Mouse (Mus musculus): Measurements from ENCODE around the gene Ahctf1.
A peak's percentile ranks its signal among the peaks of the same experiment; 100 is the strongest.

The Ahctf1 gene

DNA sequence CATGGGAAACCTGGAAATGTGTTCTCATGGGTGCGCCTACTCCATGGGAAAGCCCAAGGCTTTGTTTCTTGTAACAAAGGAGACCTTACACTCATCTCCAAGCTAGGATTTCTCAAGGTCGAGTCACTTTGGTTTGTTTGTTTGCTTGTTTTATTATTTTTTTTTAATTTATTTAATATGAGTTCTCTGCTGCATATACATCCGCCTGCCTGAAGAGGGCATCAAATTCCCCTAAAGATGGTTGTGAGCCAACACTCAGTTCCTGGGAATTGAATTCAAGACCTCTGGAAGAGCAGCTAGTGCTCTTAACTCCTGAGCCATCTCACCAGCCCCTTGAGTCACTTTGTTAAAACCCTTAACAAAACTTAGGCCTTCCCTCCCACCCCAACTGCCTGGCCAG is 90.1 kb downstream of the Ahctf1 start:
- no peak for DNase-seq (ENCODE audit: low read depth)

DNA sequence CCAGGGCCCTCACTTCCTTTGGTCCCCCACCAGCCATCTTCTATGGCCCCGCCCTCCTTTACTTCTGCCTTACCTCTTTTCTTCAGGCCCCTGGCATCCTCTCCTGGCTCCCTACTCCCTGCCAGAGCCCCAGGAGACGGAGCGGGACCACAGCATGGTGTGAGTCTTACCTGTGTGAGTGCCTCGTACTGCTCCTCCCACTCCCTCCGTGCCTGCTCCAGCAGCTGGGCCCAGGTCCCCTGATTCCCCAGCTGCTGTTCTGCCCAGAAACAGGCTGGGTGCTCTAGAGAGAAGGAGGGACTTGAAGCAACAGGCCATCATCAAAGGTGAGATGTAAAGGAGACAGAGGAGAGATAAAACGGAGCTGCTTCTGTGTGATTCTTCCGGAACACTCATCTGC is 90.8 kb downstream of the Ahctf1 start:
- DNase-seq (ENCODE audit: low read depth): no peak

DNA sequence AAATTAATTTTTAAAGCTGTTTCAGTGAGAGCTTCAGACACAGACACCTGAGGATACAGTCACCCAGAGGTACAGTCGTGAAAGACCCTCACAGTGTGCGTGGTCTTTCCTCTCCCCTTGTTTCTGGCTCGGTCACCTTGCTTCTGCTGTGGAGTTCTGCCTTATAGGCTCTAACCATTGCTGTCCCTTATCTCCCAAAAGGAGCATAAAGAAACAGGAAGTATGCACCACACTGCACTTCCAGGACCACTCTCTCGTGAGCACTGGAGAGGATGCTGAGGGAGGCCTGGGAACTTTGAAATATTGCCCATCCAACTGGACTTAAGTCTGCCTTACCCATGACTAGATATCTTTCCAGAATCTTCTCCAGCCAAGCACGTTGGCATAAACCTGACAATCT is 92.7 kb downstream of the Ahctf1 start:
- no peak for DNase-seq (ENCODE audit: low read depth)

DNA sequence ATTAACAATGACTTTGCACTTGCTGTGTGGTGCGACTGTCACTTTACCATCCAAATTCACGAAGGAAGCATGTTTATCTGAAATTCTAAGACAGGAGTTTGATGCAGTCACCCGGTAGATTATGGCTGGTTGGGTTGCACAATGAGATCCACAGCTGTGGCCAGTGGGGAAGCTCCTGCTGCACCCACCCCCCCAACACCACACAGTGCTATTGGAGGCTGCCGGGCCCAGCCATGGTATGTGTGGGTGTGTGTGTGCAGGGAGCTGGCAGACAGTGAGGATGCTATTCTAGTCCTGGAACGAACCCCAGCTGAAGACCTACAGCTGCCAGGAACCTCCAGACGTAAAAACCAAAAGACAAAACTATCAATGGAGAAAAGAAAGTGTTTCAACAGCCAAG is 94.1 kb downstream of the Ahctf1 start:
- peak; percentile 11 for DNase-seq (ENCODE audit: low read depth)

DNA sequence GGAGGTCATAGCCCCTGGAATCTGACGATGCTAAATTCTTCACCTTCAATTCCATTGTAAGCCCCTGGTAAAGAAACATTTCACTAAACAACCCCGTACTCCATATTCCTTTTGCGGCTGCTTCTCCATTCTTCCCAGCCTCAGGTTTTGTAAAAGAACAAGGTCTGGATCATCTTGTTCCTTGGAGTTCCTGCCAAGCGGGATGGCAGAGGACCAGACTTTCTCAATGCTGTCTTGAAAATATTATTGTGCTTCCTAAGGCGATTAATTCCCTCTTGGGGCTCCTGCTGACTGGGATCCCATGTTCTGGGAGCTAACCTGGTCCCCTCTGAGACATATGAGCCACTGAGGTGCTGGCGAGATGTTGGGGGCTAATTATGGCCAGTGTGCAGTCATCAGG is 98.3 kb downstream of the Ahctf1 start:
- peak; percentile 38 for DNase-seq (ENCODE audit: low read depth)

DNA sequence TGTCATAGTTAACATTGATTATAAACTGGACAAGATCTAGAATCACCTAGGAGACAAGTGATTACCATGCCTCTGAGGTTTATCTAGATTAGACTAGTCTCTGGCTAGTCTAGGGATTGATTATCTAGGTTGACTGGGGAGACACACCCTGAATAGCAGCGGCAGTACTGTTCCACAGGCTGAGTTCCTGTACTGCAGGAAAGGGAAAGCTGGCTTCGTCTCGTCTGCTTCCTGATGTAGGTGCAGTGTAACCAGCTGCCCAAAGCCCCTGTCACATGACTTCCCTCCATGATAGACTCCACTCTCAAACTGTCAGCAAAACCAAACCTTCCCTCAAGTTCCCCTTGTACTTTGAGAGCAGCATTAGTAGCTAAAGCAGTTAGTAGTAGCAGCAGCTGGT is 99.3 kb downstream of the Ahctf1 start:
- DNase-seq (ENCODE audit: low read depth): no peak
